Mouse (Mus musculus): ENCODE measurements around the gene Olfr90.

DNA sequence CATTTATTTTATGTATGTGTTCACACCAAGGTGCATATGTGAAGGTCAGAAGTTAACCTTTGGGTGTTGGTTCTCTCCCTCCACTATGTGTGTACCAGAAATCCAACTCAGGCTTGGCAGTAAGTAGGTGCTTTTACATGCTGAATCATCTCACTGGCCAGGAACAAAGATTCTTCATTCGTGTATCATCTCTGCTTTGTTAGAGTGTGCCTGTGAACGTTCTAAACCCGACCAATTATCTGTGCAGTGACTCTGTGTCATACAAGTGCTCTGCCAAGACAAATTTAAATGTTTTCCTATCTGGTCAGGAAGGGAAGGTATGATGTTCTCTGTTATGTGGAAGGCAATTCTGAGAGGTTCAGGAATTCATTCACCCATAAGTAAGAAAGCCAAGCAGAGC lies 26.9 kb downstream of the Olfr90 start:
- TF ChIP-seq CTCF (IDR thresholded peaks at IDR 0.05; ENCODE audit: insufficient read depth, low read depth, low read length) (no peak), POLR2A (IDR thresholded peaks at IDR 0.05; ENCODE audit: insufficient read depth, low read depth, low read length) (no peak)
